7 mouse cellular contexts compared by ENCODE assay signal in the genomic region with DNA sequence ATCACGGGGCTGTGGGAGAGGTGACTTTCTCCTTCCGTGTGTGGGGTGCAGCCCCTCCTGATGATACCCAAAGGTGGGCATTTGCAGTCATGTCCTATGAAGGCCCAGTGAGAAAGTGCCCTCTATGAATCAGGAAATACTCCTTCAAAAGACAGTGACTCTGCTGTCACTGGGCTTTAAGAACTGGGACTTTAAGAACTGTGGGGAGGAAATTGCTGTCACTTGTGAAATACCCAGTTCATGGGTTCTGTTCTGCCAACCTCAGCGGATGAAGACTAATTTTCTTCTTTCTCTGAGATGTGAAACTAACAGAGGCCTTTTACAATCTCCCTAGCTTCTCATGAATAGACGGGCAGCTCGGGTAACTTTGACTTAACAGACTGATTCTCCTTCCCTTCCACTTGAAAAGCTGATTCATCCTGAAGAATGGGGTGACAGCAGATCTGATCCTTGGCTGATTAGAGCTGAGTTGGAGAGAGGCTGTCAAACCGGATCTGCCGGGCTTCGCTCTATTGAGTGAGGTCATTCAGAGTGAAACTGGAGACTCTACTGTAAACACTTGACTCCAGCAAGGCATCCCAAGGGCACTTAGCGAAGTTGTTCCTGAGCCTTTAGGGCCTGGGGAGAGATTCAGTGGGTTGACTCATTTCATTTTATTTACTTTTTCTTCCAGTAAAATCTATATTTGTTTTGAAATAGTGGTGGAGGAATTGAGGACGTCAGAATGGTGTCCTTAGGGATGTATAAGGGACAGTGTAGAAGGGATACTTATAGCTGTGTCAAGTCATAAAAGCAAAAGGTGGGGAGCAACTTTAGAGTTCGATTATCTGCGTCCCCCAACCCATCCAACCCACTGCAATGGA.
DNase-seq lines count a peak whose midpoint lies in the region; ATAC-seq and TF ChIP-seq lines count a peak whose summit lies in the region.

No protein-coding gene starts in this region.

- no peak overlapping the region for H3K27ac ChIP-seq in ES-E14 (ENCODE audit: insufficient read depth, low read depth, low read length, poor library complexity, severe bottlenecking)
- H3K27ac ChIP-seq in forebrain, embryonic 14.5 days (ENCODE audit: low read depth, low read length) = no peak overlapping the region

- H3K4me3 ChIP-seq in ES-E14 (ENCODE audit: insufficient read depth in 1 of 2, low read depth in 1 of 2, low read length in 2 of 2, poor library complexity in 1 of 2, severe bottlenecking in 1 of 2) = no peak overlapping the region
- H3K4me3 ChIP-seq in forebrain, embryonic 14.5 days (ENCODE audit: low read depth, low read length) = no peak overlapping the region

- WGBS in forebrain, embryonic 14.5 days = 48% methylated on average over 12 of the region's 12 CpGs

- H3K9me3 ChIP-seq in ES-E14 (ENCODE audit: control insufficient read depth, insufficient read depth, low read depth, low read length) = no peaks in the 10 kb centered on the region
- H3K9me3 ChIP-seq in forebrain, embryonic 14.5 days (replicated peaks; ENCODE audit: control insufficient read depth, low read length) = no peaks in the 10 kb centered on the region

- no peaks in the 10 kb centered on the region for H3K36me3 ChIP-seq in ES-E14 (ENCODE audit: control insufficient read depth, insufficient read depth, low read length, poor library complexity, severe bottlenecking)
- no peaks in the 10 kb centered on the region for H3K36me3 ChIP-seq in forebrain, embryonic 14.5 days (ENCODE audit: control insufficient read depth, insufficient read depth, low read length)

- in situ Hi-C loops in ES-E14 (cut with MboI; ENCODE audit: low sequenced_read_pairs in 2 of 2, unreplicated experiment in 2 of 2) = no loop called here

- H3K27me3 ChIP-seq in forebrain, embryonic 14.5 days (replicated peaks; ENCODE audit: control insufficient read depth, insufficient read depth, low read length) = no peaks in the 10 kb centered on the region

- H3K4me2 ChIP-seq in forebrain, embryonic 14.5 days (ENCODE audit: low read length) = no peak overlapping the region

- no peak overlapping the region for H3K9ac ChIP-seq in ES-E14 (ENCODE audit: insufficient read depth, low read depth, low read length, poor library complexity, severe bottlenecking)
- H3K9ac ChIP-seq in forebrain, embryonic 14.5 days (ENCODE audit: low read length) = no peak overlapping the region

- ATAC-seq in forebrain, embryonic 14.5 days = no peak; the same call in 1 of the 2 replicates

- peak; percentile 16 for DNase-seq in ES-E14 (ENCODE audit: low read depth, low spot score)
- peak; percentile 71 for DNase-seq in R1 (ENCODE audit: low read depth, low spot score)
- DNase-seq in kidney, adult 9 months = peak; percentile 32
- peak; percentile 86 for DNase-seq in lung, postnatal 10 days
- no peak for DNase-seq in right cerebral cortex, postnatal 14 days
- no peak for DNase-seq in cerebellum, postnatal 25 days
- DNase-seq in forebrain, embryonic 14.5 days (ENCODE audit: low spot score) = no peak

- peaks cover 6 to 14% of the 10 kb centered on the region in 2 experiments; a peak in 3 of 4 replicates for H3K4me1 ChIP-seq in ES-E14 (ENCODE audit: control insufficient read depth in 2 of 2, insufficient read depth in 2 of 2, low read length in 2 of 2, poor library complexity in 1 of 2)
- 0 out of 2 replicates have a peak, but pooled peaks cover 3% of the 10 kb centered on the region for H3K4me1 ChIP-seq in forebrain, embryonic 14.5 days (ENCODE audit: control insufficient read depth, insufficient read depth, low read length)

TF ChIP-seq in ES-E14, 5 proteins besides CTCF, POLR2A, EP300 and RAD21:
- TF ChIP-seq MAFK (IDR thresholded peaks at IDR 0.05; ENCODE audit: insufficient read depth, low read depth, low read length) = 0 out of 2 replicates have a peak, but pooled peaks have one; percentile 39
- TF ChIP-seq ZC3H11A (IDR thresholded peaks at IDR 0.05; ENCODE audit: borderline replicate concordance, low read depth, low read length) = no peak
TF ChIP-seq in ES-E14: peak in this region for 1.

Comparison
In these comparisons a context has a peak if more than half of its experiments do, and no peak if none do; other contexts are left out.
1. DNase-seq: peak in ES-E14 (single experiment), R1 (single experiment), kidney, adult 9 months (single experiment) and lung, postnatal 10 days (single experiment); none in right cerebral cortex, postnatal 14 days (single experiment), cerebellum, postnatal 25 days (0 of 2) and forebrain, embryonic 14.5 days (single experiment).